Mouse (Mus musculus): ENCODE data around the gene Pip5k1c.

The Pip5k1c gene

GRCm38 (mm10) chr10:81284189-81284588, 8.6 kb upstream of the Pip5k1c start:
- no peak for DNase-seq (ENCODE audit: low spot score)

DNA sequence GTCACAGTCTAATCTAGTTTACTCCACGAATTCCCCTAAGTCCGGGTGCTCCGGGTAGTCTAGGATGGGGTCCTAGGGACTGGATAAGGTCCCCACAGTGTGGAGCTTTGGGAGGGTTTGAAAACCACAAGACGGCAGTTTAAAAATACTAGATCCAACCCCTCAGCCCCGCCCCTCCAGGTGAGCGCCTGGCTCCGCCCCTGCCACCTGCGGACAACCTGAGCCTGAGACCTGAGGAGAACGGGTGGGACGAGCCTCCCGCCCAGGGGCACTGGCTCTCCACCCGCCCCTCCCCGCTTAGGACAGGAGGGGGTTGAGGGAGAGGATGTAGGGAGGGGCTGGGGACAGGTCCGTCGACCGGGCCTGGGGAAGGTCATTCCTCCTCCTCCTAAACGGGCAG, 8.0 kb upstream of the Pip5k1c start:
- no peak for DNase-seq (ENCODE audit: low spot score)

DNA sequence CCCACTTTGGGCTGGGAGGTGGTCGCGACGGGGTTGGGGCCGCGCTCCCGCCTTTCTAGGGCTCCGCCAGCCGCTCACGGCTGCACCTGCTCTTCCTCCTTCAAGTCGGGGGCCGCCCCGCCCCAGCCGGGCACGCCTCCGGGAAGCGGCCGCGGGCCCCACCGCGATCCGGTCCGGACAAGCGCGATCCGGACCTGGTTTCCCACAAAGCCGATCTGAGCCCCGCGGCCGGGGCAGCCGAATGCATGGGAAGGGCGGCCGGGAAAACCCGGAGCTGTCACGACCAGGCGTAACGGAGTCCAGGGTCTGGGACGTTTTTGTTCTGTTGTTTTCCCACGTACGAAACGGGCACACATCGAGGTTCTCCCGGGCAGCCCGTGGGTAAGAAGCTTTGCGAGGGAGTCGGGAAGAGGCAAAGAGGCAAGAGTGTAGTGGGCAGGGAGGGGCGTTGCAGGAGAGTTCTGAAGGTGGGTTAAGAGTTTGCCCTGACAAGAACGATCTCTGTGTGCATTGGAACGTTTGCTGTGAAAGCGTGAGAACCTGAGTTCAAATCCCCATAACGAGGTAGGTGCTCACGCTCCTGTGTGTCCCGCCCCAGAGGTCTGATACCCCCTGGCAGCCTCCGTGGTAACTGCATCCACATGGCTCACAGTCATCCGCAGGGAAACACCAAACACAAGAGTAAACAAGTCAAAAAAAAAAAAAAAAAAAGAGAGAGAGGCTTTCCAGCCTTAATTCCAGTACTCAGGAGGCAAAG, 6.9 kb upstream of the Pip5k1c start:
- peak; percentile 87 for DNase-seq (ENCODE audit: low spot score)

GRCm38 (mm10) chr10:81286586-81286985, 6.2 kb upstream of the Pip5k1c start:
- DNase-seq (ENCODE audit: low spot score): no peak

- DNase-seq (ENCODE audit: low spot score): peak; percentile 68
Measured at GRCm38 (mm10) chr10:81287513-81288157, 5.1 kb upstream of the Pip5k1c start.

DNA sequence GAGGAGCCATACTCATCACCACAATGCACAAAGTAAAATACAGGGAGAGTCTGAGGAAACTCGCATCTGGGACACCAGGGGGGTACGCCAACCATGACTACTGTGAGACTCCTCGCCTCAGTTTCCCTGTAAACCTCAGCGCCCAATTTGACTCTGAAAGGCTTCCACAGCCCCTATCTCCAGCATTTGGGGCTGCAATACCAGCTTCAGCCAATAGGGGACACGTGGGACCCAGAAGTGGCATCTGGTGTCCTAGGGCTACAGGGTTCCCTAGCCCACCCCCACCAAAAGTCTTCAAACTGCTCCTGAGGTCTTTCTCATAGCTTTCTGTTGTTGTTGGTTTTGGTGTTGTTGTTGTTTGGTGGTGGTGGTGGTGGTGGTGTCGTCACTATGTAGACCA, 4.2 kb upstream of the Pip5k1c start:
- no peak for DNase-seq (ENCODE audit: low spot score)

DNA sequence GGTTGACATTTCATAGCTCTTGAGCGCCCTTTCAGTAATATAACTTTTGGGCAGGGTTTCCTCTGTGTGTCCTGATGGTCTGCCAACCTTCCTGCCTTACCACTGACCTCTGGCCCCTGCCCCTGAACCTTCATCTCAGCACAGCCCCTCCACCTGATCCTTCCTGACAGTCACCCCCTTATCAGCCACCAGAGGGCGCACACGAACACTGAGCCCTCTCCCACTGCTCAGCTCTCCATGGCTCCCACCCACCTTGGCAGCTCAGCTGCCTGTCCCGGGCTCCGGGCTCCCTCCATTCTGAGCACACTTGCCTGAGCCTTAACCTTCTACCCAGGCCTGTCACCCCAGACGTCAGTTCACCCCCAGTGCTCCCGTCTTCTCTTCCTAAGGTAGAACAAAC, 3.5 kb upstream of the Pip5k1c start:
- DNase-seq (ENCODE audit: low spot score): peak; percentile 68

DNA sequence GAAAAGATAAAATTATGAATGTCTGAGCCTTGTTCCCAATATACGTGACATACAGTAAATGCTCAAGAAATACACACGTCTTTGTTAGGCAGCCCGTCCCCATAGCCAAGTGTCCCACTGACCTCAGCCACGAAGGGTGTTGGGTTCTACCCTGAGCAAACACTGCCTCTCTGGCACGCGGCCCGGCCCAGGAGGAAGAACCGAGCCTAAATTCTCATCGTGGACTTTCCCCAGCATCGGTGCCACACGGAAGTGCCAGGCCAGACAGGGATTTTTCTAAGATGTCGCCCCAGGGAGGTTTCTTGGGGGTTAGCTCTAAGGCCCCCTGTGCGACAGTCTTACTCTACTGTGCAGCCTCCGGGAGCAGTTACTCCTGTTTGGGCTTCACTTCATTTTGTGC, 3.0 kb upstream of the Pip5k1c start:
- DNase-seq (ENCODE audit: low spot score): no peak

GRCm38 (mm10) chr10:81290698-81291460, 1.9 kb upstream of the Pip5k1c start:
- no peak for DNase-seq (ENCODE audit: low spot score)

DNA sequence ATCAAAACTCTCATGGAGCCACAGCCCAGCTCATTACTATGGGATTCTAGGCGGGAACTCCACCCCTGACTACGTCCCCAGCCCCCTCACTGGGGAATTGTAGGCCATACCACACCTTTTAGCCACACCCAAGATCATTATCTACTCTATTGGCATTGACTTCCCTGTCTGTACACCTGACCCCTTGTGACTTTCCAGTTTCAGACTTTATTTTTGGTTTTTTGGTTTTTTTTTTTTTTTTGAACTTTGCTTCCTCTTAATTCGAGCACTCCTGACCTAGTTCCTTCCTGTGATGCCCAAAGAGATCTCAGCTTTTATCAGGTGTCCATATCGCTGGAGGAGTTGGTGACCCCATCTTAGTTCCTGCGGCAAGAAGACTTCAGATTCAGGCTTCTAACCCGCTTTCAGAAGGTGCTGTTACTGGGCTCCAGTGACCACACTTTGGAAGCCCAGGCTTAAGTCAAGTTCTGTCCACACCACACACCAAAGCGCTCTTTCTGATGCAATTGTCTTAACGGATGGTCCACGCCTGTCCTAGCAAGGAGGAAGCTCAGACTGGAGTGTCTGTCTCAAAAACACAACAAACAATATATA, 1.2 kb upstream of the Pip5k1c start, which contains the start of gene Tjp3:
Gene Tjp3 (minus strand): TSS at position 71 of the 594 bp plus-strand sequence.
- no peak for DNase-seq (ENCODE audit: low spot score)

DNA sequence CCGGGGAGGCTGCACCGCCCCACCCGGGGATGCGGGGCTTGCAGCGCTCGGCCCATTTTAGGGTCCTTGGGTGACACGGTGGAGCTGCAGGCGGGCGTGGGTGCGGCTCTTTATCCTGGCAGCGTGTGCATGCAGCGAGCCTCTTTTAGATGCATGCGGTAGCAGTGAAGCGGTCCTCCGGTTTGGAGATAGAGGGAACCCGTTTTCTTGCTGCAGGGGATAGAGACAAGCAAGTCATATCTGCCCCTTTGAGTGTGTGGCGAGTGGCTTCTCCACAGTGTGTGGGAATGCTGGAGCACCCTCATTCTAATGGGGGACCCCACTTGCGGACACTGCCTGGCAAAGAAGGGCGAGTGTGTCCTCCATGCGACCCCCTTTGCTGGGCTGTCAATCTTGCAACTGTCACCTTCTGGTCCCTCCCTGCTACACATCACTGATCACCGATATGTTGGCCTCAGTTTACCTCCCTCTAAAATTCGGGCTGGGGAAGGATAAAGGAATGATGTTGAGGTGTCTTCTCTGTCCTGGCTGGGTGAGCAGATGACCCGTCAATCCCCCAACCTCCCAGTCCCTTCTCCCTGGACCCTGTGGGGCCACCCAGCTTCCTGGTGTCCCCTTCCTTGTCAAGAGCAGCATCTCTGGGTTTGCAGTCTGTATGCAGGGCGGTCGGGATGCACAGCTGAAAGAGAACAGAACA, 719 bp downstream of the Pip5k1c start:
- no peak for DNase-seq (ENCODE audit: low spot score)

- DNase-seq (ENCODE audit: low spot score): no peak
Measured at GRCm38 (mm10) chr10:81294442-81294841, 1.7 kb downstream of the Pip5k1c start.

- no peak for DNase-seq (ENCODE audit: low spot score)
Measured at GRCm38 (mm10) chr10:81295185-81295584, 2.4 kb downstream of the Pip5k1c start.

DNA sequence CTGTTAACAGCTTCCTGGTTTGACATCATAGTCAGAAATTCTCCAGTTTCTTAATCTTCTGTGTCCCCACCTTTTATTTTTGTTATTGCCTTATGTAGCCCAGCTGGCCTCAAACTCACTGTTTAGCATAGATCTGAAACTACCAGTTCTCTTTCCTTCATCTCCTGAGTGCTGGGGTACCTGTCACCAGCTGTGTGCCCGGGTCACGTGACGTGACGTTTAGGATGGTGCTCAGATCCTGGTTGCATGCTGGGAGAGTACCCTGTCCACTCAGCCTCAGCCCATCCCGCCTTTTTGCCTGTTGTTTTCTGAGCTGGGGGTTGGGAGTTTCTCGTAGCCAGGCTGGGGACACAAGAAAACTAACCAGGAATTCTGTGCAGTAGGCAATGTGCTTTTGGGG, 4.5 kb downstream of the Pip5k1c start:
- peak; percentile 37 for DNase-seq (ENCODE audit: low spot score)

GRCm38 (mm10) chr10:81297845-81298244, 5.1 kb downstream of the Pip5k1c start:
- peak; percentile 81 for DNase-seq (ENCODE audit: low spot score)

GRCm38 (mm10) chr10:81298369-81299100, 5.8 kb downstream of the Pip5k1c start:
- DNase-seq (ENCODE audit: low spot score): peak; percentile 61

GRCm38 (mm10) chr10:81299585-81300351, 7.0 kb downstream of the Pip5k1c start:
- no peak for DNase-seq (ENCODE audit: low spot score)

GRCm38 (mm10) chr10:81300352-81300907, 7.7 kb downstream of the Pip5k1c start:
- no peak for DNase-seq (ENCODE audit: low spot score)

DNA sequence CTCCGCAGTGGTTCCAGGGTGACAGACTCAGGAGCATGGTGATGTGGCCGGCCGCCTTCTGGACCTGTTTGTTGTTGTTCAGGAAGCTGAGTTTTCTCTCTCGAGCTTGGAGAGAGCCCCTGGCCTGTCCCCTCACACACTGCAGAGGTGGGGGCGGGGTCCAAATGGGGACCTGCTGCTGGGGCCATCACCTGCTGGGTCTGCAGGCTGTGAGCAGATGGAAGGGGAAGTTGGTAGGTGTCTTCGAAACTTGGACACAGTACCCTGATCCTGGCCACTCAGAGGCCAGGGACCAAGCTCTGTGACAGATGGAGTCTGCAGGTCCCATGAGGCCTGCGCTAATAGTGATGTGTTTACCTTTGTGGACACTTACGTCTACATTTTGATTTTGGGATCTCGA, 8.6 kb downstream of the Pip5k1c start:
- no peak for DNase-seq (ENCODE audit: low spot score)

GRCm38 (mm10) chr10:81302288-81302687, 9.5 kb downstream of the Pip5k1c start:
- no peak for DNase-seq (ENCODE audit: low spot score)

All from T-cell, adult 2 months (primary cell).